ENCODE assay signal across 8 mouse cellular contexts in the genomic region with DNA sequence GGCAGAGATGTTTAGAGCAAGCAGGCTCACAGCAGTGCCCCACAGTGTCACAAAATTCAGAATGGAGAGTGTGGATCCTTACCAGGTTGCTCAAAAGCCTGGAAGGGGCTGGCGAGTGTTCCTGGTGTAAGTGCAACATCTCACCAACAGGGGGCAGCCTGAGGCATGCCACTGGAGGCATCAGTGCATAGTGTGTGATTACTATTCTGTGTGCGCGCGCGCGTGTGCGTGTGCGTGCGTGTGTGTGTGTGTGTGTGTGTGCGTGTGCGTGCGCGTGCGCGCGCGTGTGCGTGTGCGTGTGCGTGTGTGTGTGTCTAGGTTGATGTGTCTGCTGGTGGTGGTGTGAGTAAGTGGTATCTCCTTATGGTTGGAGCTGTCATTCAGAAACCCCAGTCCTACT. TPM values are rescaled to one million over a fixed set of nuclear protein-coding genes. Genes with fewer than 3 reads are reported as not detected.
DNase-seq lines count a peak whose midpoint lies in the region; ATAC-seq and TF ChIP-seq lines count a peak whose summit lies in the region.

No protein-coding gene starts in this region.

- H3K4me2 ChIP-seq in forebrain, postnatal 0 days (ENCODE audit: low read depth), result no peak overlapping the region

- H3K9ac ChIP-seq in forebrain, postnatal 0 days, result no peak overlapping the region

- TF ChIP-seq CTCF in forebrain, postnatal 0 days (IDR thresholded peaks at IDR 0.05; ENCODE audit: low read depth), result peak; percentile 85

- H3K27ac ChIP-seq in forebrain, postnatal 0 days (ENCODE audit: low read depth, low read length), result no peak overlapping the region

- peak; percentile 53 for DNase-seq in 416B (ENCODE audit: low read depth)
- DNase-seq in CD8-positive naive resting alpha-beta T cell, adult 2 months (ENCODE audit: low read depth in 2 of 2, low spot score in 2 of 2), result peak; percentile 6 to 35
- peak; percentile 51 for DNase-seq in cerebellum, adult 11-12 months
- peak; percentile 81 for DNase-seq in forebrain, postnatal 0 days
- DNase-seq in kidney, postnatal 10 days, result peak; percentile 56
- DNase-seq in lung, postnatal 14 days, result peak; percentile 37
- DNase-seq in right cerebral cortex, adult 18-20 months, result peak; percentile 50
- DNase-seq in spleen, postnatal 14 days (ENCODE audit: low spot score in 2 of 2), result no peak

- WGBS in forebrain, postnatal 0 days, result 51% methylated on average over 20 of the region's 20 CpGs

- peak; percentile 94 for ATAC-seq in forebrain, postnatal 0 days

- H3K4me1 ChIP-seq in forebrain, postnatal 0 days (ENCODE audit: insufficient read depth), result no peaks in the 10 kb centered on the region

- H3K4me3 ChIP-seq in forebrain, postnatal 0 days (ENCODE audit: low read depth, low read length), result no peak overlapping the region

- no peaks in the 10 kb centered on the region for H3K36me3 ChIP-seq in forebrain, postnatal 0 days (ENCODE audit: insufficient read depth)

- no peaks in the 10 kb centered on the region for H3K27me3 ChIP-seq in forebrain, postnatal 0 days (ENCODE audit: insufficient read depth, low read length)

- no peaks in the 10 kb centered on the region for H3K9me3 ChIP-seq in forebrain, postnatal 0 days (ENCODE audit: low read length)

RNA-seq across cellular contexts. Expression of gene Gata5, which starts 18.8 kb away (rescaled TPM):
- not detected in 2 replicates for total RNA-seq in forebrain, postnatal 0 days (2014; rRNA removed)
- polyA plus RNA-seq in forebrain, postnatal 0 days (2015; fragmentation: Nextera tagmentation; extraction: Ambion mirVana), result not detected in 2 replicates

Comparison
In these comparisons a context has a peak if more than half of its experiments do, and no peak if none do; other contexts are left out.
1. DNase-seq: peak in 416B (single experiment), CD8-positive naive resting alpha-beta T cell, adult 2 months (2 of 2), cerebellum, adult 11-12 months (single experiment), forebrain, postnatal 0 days (single experiment), kidney, postnatal 10 days (single experiment), lung, postnatal 14 days (single experiment) and right cerebral cortex, adult 18-20 months (single experiment); none in spleen, postnatal 14 days (0 of 2).